Mouse (Mus musculus) testis, adult 2 months (tissue): ENCODE measurements around the gene Tsc22d3.

ENCODE experiments used
- CTCF ChIP-seq: fragments of 200-500 bp; IDR thresholded peaks from 2 replicates; pipeline ENCODE4 v1.5.1; 2012; ENCODE audit warnings: low read depth, mild to moderate bottlenecking, inconsistent platforms, low read length, moderate library complexity; ENCODE audit not compliant: control insufficient read depth, insufficient read depth, insufficient replicate concordance
- POLR2A ChIP-seq: fragments of 200-500 bp; IDR thresholded peaks from 2 replicates; pipeline ENCODE4 v1.6.1; 2012; ENCODE audit warnings: low read depth, mild to moderate bottlenecking, inconsistent platforms, low read length, moderate library complexity; ENCODE audit not compliant: control insufficient read depth

- TF ChIP-seq POLR2A: no peak
- no peak for TF ChIP-seq CTCF
These were observed 44.5 kb downstream of the Tsc22d3 start for GRCm38 (mm10) chrX:140555965-140556364.
